Mouse (Mus musculus): Measurements from ENCODE around the gene Atg4b. TPM values are rescaled to one million over a fixed set of nuclear protein-coding genes. Genes with fewer than 3 reads are reported as not detected.

Atg4b gene
- total and polyA plus RNA-seq, 2 experiments = 20.0 to 29.1 TPM

DNA sequence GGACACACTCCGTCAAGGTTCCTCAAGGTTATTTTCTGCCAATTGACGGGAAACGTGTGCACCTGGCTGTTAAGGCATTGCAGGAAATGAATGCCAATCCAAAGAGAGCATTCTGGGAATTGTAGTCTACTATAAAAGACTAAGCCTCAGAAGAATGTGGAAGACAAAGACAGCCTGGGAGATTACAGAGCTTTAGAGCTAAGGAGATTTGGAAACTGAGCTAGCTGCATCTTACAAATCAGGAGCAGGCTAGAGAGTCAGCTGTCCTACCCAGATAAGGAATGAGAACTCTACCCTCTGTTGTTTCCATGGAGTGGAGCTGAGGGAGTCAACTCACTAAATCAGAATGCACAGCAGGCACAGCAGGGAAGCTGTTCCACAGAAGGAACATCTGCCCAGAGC lies 19.4 kb upstream of the Atg4b start:
- H3K4me1 ChIP-seq (ENCODE audit: control insufficient read depth, insufficient read depth, low read length) = no peaks in the 10 kb centered on the region
- TF ChIP-seq CTCF (IDR thresholded peaks at IDR 0.05; ENCODE audit: low read depth, low read length) (no peak), POLR2A (IDR thresholded peaks at IDR 0.05; ENCODE audit: extremely low read depth, insufficient read depth, low read length) (no peak)
- H3K27ac ChIP-seq (replicated peaks; ENCODE audit: insufficient read depth, low read depth, low read length) = no peak overlapping the region
- peaks cover 7% of the 10 kb centered on the region; the same call in 1 of the 2 replicates for H3K79me2 ChIP-seq (ENCODE audit: control insufficient read depth, insufficient read depth, low read length)
- no peaks in the 10 kb centered on the region for H3K36me3 ChIP-seq (ENCODE audit: control insufficient read depth, insufficient read depth, low read length)
- DNase-seq (ENCODE audit: extremely low read depth, low read depth, low spot score) = no peak
- H3K4me3 ChIP-seq (ENCODE audit: insufficient read depth, low read depth, low read length) = no peak overlapping the region
- 70% methylated on average over 3 of the region's 3 CpGs for WGBS
- no peaks in the 10 kb centered on the region for H3K27me3 ChIP-seq (ENCODE audit: control insufficient read depth, insufficient read depth, low read length)
- H3K9ac ChIP-seq (ENCODE audit: low read depth, low read length) = no peak overlapping the region

DNA sequence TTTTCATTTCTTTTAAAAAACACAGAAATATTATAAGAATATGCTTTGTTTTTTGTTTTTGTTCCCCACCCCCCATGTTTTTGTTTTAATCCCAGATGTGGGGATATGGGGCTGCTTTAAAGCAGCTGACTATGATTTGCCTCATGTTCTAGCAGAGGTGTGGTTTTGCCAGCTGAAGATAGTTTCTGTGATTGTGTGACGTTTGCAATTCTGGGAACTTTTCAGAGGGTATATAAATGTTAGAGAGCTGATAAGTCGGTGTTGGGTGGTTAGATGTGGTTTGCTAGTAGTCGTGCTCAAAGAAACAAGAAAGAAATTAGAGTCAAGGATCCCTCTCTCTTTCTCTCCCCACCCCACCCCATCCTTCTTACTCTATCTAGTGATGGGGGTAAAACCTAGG lies 15.4 kb upstream of the Atg4b start:
- H3K9ac ChIP-seq (ENCODE audit: low read depth, low read length) = no peak overlapping the region
- H3K4me1 ChIP-seq (ENCODE audit: control insufficient read depth, insufficient read depth, low read length) = no peaks in the 10 kb centered on the region
- H3K27me3 ChIP-seq (ENCODE audit: control insufficient read depth, insufficient read depth, low read length) = no peaks in the 10 kb centered on the region
- no peak overlapping the region for H3K27ac ChIP-seq (replicated peaks; ENCODE audit: insufficient read depth, low read depth, low read length)
- H3K79me2 ChIP-seq (ENCODE audit: control insufficient read depth, insufficient read depth, low read length) = peaks cover 17% of the 10 kb centered on the region
- H3K36me3 ChIP-seq (ENCODE audit: control insufficient read depth, insufficient read depth, low read length) = no peaks in the 10 kb centered on the region
- H3K4me3 ChIP-seq (ENCODE audit: insufficient read depth, low read depth, low read length) = no peak overlapping the region
- DNase-seq (ENCODE audit: extremely low read depth, low read depth, low spot score) = no peak
- WGBS = 89% methylated on average over 3 of the region's 3 CpGs
- no peak for TF ChIP-seq CTCF (IDR thresholded peaks at IDR 0.05; ENCODE audit: low read depth, low read length)
- TF ChIP-seq POLR2A (IDR thresholded peaks at IDR 0.05; ENCODE audit: extremely low read depth, insufficient read depth, low read length) = no peak

DNA sequence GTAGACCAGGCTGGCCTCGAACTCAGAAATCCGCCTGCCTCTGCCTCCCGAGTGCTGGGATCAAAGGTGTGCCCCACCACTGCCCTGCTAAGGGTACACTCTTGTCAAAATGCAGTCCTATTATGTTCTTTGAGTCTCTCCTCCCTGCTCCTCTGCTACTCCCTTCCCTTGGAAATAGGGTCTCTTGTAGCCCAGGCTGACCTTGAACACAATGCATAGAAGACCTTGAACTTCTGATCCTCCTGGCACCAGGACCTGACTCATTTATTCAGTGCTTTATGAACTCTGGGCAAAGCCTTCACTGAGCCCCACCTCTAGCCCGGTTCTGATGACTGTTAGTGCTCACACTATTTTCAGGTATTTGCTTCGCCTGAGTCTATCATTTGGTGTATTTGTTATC lies 13.6 kb upstream of the Atg4b start:
- H3K36me3 ChIP-seq (ENCODE audit: control insufficient read depth, insufficient read depth, low read length) = no peaks in the 10 kb centered on the region
- no peak overlapping the region for H3K4me3 ChIP-seq (ENCODE audit: insufficient read depth, low read depth, low read length)
- H3K79me2 ChIP-seq (ENCODE audit: control insufficient read depth, insufficient read depth, low read length) = peaks cover 22% of the 10 kb centered on the region
- WGBS = 93% methylated on average over 5 of the region's 5 CpGs
- H3K27me3 ChIP-seq (ENCODE audit: control insufficient read depth, insufficient read depth, low read length) = no peaks in the 10 kb centered on the region
- H3K9ac ChIP-seq (ENCODE audit: low read depth, low read length) = no peak overlapping the region
- no peaks in the 10 kb centered on the region; the same call in 1 of the 2 replicates for H3K4me1 ChIP-seq (ENCODE audit: control insufficient read depth, insufficient read depth, low read length)
- no peak for DNase-seq (ENCODE audit: extremely low read depth, low read depth, low spot score)
- TF ChIP-seq CTCF (IDR thresholded peaks at IDR 0.05; ENCODE audit: low read depth, low read length) = no peak
- TF ChIP-seq POLR2A (IDR thresholded peaks at IDR 0.05; ENCODE audit: extremely low read depth, insufficient read depth, low read length) = no peak
- no peak overlapping the region for H3K27ac ChIP-seq (replicated peaks; ENCODE audit: insufficient read depth, low read depth, low read length)

GRCm38 (mm10) chr1:93740671-93741070 lies 10.6 kb upstream of the Atg4b start:
- DNase-seq (ENCODE audit: extremely low read depth, low read depth, low spot score) = no peak
- no peaks in the 10 kb centered on the region; the same call in 1 of the 2 replicates for H3K4me1 ChIP-seq (ENCODE audit: control insufficient read depth, insufficient read depth, low read length)
- no peaks in the 10 kb centered on the region for H3K36me3 ChIP-seq (ENCODE audit: control insufficient read depth, insufficient read depth, low read length)
- no peak overlapping the region for H3K9ac ChIP-seq (ENCODE audit: low read depth, low read length)
- H3K27ac ChIP-seq (replicated peaks; ENCODE audit: insufficient read depth, low read depth, low read length) = no peak overlapping the region
- no peaks in the 10 kb centered on the region for H3K27me3 ChIP-seq (ENCODE audit: control insufficient read depth, insufficient read depth, low read length)
- no peak for TF ChIP-seq CTCF (IDR thresholded peaks at IDR 0.05; ENCODE audit: low read depth, low read length)
- TF ChIP-seq POLR2A (IDR thresholded peaks at IDR 0.05; ENCODE audit: extremely low read depth, insufficient read depth, low read length) = no peak
- H3K4me3 ChIP-seq (ENCODE audit: insufficient read depth, low read depth, low read length) = no peak overlapping the region
- WGBS = 98% methylated on average over 2 of the region's 2 CpGs
- peaks cover 21% of the 10 kb centered on the region for H3K79me2 ChIP-seq (ENCODE audit: control insufficient read depth, insufficient read depth, low read length)

DNA sequence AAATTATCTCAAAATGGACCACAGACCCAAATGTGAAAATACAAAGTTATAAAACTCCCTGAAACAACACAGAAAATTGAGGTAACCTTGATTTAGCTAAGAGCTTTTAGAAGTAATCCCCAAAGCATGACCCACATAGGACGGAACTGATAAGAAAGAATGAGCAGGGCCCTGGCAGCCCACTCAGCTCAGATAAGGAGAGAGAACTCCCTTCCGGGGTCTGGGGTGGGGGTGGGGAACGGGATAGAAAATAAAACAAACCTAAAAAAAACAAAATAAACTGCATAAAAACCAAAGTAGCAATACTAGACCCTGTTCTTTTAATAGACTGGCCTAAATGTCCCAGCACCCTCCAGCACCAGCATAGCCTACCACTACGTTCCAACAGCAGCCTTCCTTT lies 9.3 kb upstream of the Atg4b start:
- DNase-seq (ENCODE audit: extremely low read depth, low read depth, low spot score) = no peak
- Histone ChIP-seq H3K4me3 (ENCODE audit: insufficient read depth, low read depth, low read length) (no peak overlapping the region), H3K27ac (replicated peaks; ENCODE audit: insufficient read depth, low read depth, low read length) (no peak overlapping the region), H3K36me3 (ENCODE audit: control insufficient read depth, insufficient read depth, low read length) (no peaks in the 10 kb centered on the region), H3K27me3 (ENCODE audit: control insufficient read depth, insufficient read depth, low read length) (no peaks in the 10 kb centered on the region), H3K9ac (ENCODE audit: low read depth, low read length) (no peak overlapping the region), H3K4me1 (ENCODE audit: control insufficient read depth, insufficient read depth, low read length) (peaks cover 11% of the 10 kb centered on the region), H3K79me2 (ENCODE audit: control insufficient read depth, insufficient read depth, low read length) (peaks cover 21% of the 10 kb centered on the region)
- 71% methylated on average over 4 of the region's 4 CpGs for WGBS
- TF ChIP-seq POLR2A (IDR thresholded peaks at IDR 0.05; ENCODE audit: extremely low read depth, insufficient read depth, low read length) (no peak), CTCF (IDR thresholded peaks at IDR 0.05; ENCODE audit: low read depth, low read length) (no peak)

- peaks cover 20% of the 10 kb centered on the region for H3K79me2 ChIP-seq (ENCODE audit: control insufficient read depth, insufficient read depth, low read length)
- TF ChIP-seq CTCF (IDR thresholded peaks at IDR 0.05; ENCODE audit: low read depth, low read length) (no peak), POLR2A (IDR thresholded peaks at IDR 0.05; ENCODE audit: extremely low read depth, insufficient read depth, low read length) (no peak)
- H3K4me3 ChIP-seq (ENCODE audit: insufficient read depth, low read depth, low read length) = no peak overlapping the region
- no peak overlapping the region for H3K9ac ChIP-seq (ENCODE audit: low read depth, low read length)
- H3K27ac ChIP-seq (replicated peaks; ENCODE audit: insufficient read depth, low read depth, low read length) = no peak overlapping the region
- no peak for DNase-seq (ENCODE audit: extremely low read depth, low read depth, low spot score)
- H3K27me3 ChIP-seq (ENCODE audit: control insufficient read depth, insufficient read depth, low read length) = no peaks in the 10 kb centered on the region
- peaks cover 11% of the 10 kb centered on the region for H3K4me1 ChIP-seq (ENCODE audit: control insufficient read depth, insufficient read depth, low read length)
- H3K36me3 ChIP-seq (ENCODE audit: control insufficient read depth, insufficient read depth, low read length) = no peaks in the 10 kb centered on the region
Measured at GRCm38 (mm10) chr1:93742910-93743309, 8.4 kb upstream of the Atg4b start.
